8 mouse cellular contexts compared by ENCODE assay signal in genomic region chr6:149409845-149410244, GRCm38 (mm10). TPM values are rescaled to one million over a fixed set of nuclear protein-coding genes. Genes with fewer than 3 reads are reported as not detected.
DNase-seq lines count a peak whose midpoint lies in the region; ATAC-seq and TF ChIP-seq lines count a peak whose summit lies in the region.

No protein-coding gene starts in this region.

- no peak for ATAC-seq in lung, embryonic 16.5 days (ENCODE audit: low read depth)
- no peak for ATAC-seq in limb, embryonic 12.5 days (ENCODE audit: insufficient number of reproducible peaks, insufficient read depth, low FRiP score, low TSS enrichment, low read depth)
- ATAC-seq in stomach, embryonic 14.5 days (ENCODE audit: insufficient number of reproducible peaks, insufficient read depth, low FRiP score, low read depth), result no peak

- no peak for TF ChIP-seq CTCF in cerebellum, adult 2 months (IDR thresholded peaks at IDR 0.05; ENCODE audit: borderline replicate concordance, insufficient read depth, low read depth, low read length)

- DNase-seq in cerebellum, adult 2 months, result peak; percentile 31 to 34
- DNase-seq in cerebellum, adult 11-12 months, result no peak
- no peak for DNase-seq in lung, postnatal 14 days
- no peak for DNase-seq in urinary bladder, postnatal 14 days (ENCODE audit: low spot score)
- DNase-seq in urinary bladder, postnatal 10 days (ENCODE audit: low spot score), result no peak

- peak overlapping the region; percentile 86 for H3K4me2 ChIP-seq in lung, embryonic 16.5 days (ENCODE audit: low read depth, low read length)
- H3K4me2 ChIP-seq in limb, embryonic 12.5 days, result peak overlapping the region; percentile 81
- H3K4me2 ChIP-seq in stomach, embryonic 14.5 days (replicated peaks; ENCODE audit: low read depth, low read length), result peak overlapping the region; percentile 73

- WGBS in cerebellum, adult 2 months, result 4% methylated on average over 4 of the region's 4 CpGs
- WGBS in lung, embryonic 16.5 days, result 12% methylated on average over 4 of the region's 4 CpGs
- 14% methylated on average over 4 of the region's 4 CpGs for WGBS in limb, embryonic 12.5 days
- 15% methylated on average over 4 of the region's 4 CpGs for WGBS in stomach, embryonic 14.5 days

- no peaks in the 10 kb centered on the region for H3K36me3 ChIP-seq in lung, embryonic 16.5 days (ENCODE audit: control insufficient read depth, insufficient read depth, low read length)
- H3K36me3 ChIP-seq in limb, embryonic 12.5 days, result no peaks in the 10 kb centered on the region
- no peaks in the 10 kb centered on the region for H3K36me3 ChIP-seq in stomach, embryonic 14.5 days (ENCODE audit: control insufficient read depth, insufficient read depth, low read length)

- H3K27ac ChIP-seq in cerebellum, adult 2 months (ENCODE audit: insufficient read depth, low read length), result peak overlapping the region; percentile 83; the same call in 1 of the 2 replicates
- H3K27ac ChIP-seq in lung, embryonic 16.5 days (ENCODE audit: low read length), result no peak overlapping the region
- H3K27ac ChIP-seq in limb, embryonic 12.5 days, result no peak overlapping the region
- H3K27ac ChIP-seq in stomach, embryonic 14.5 days (ENCODE audit: low read length), result no peak overlapping the region

- H3K4me1 ChIP-seq in cerebellum, adult 2 months (ENCODE audit: control insufficient read depth, insufficient read depth, low read length), result no peaks in the 10 kb centered on the region; the same call in 1 of the 2 replicates
- H3K4me1 ChIP-seq in lung, embryonic 16.5 days (replicated peaks; ENCODE audit: control insufficient read depth, insufficient read depth, low read length), result peaks cover 4% of the 10 kb centered on the region; the same call in 1 of the 2 replicates
- H3K4me1 ChIP-seq in limb, embryonic 12.5 days (replicated peaks), result 0 out of 2 replicates have a peak, but pooled peaks cover 4% of the 10 kb centered on the region
- H3K4me1 ChIP-seq in stomach, embryonic 14.5 days (ENCODE audit: control insufficient read depth, insufficient read depth, low read length), result no peaks in the 10 kb centered on the region

- H3K9me3 ChIP-seq in lung, embryonic 16.5 days (ENCODE audit: control insufficient read depth, low read length), result no peaks in the 10 kb centered on the region
- H3K9me3 ChIP-seq in limb, embryonic 12.5 days, result no peaks in the 10 kb centered on the region
- H3K9me3 ChIP-seq in stomach, embryonic 14.5 days (ENCODE audit: control insufficient read depth, low read depth, low read length), result no peaks in the 10 kb centered on the region

- peak overlapping the region; percentile 97 for H3K4me3 ChIP-seq in cerebellum, adult 2 months (replicated peaks; ENCODE audit: insufficient read depth, low read depth, low read length)
- peak overlapping the region; percentile 71 for H3K4me3 ChIP-seq in lung, embryonic 16.5 days (ENCODE audit: low read length)
- H3K4me3 ChIP-seq in limb, embryonic 12.5 days (replicated peaks), result peak overlapping the region; percentile 71
- peak overlapping the region; percentile 64 for H3K4me3 ChIP-seq in stomach, embryonic 14.5 days (ENCODE audit: low read depth, low read length)

- H3K27me3 ChIP-seq in cerebellum, adult 2 months (ENCODE audit: control insufficient read depth, insufficient read depth, low read length), result no peaks in the 10 kb centered on the region
- H3K27me3 ChIP-seq in lung, embryonic 16.5 days (ENCODE audit: control insufficient read depth, insufficient read depth, low read depth, low read length), result no peaks in the 10 kb centered on the region
- H3K27me3 ChIP-seq in limb, embryonic 12.5 days, result no peaks in the 10 kb centered on the region
- no peaks in the 10 kb centered on the region for H3K27me3 ChIP-seq in stomach, embryonic 14.5 days (ENCODE audit: control insufficient read depth, insufficient read depth, low read length)

- TF ChIP-seq POLR2A in cerebellum, adult 2 months (IDR thresholded peaks at IDR 0.05; ENCODE audit: borderline replicate concordance, insufficient read depth, low read length), result no peak

- H3K9ac ChIP-seq in lung, embryonic 16.5 days (ENCODE audit: low read length), result no peak overlapping the region; the same call in 1 of the 2 replicates
- 0 out of 2 replicates have a peak overlapping the region, but pooled peaks have one; percentile 63 for H3K9ac ChIP-seq in limb, embryonic 12.5 days (replicated peaks)
- no peak overlapping the region for H3K9ac ChIP-seq in stomach, embryonic 14.5 days (replicated peaks; ENCODE audit: low read depth, low read length)

RNA-seq across cellular contexts. Expression of gene Bicd1, which starts 1.2 kb away (rescaled TPM):
- polyA plus RNA-seq in cerebellum, adult 2 months (2012; rRNA removed), result 27.7 and 29.9 TPM in 2 replicates
- polyA plus RNA-seq in lung, embryonic 16.5 days (2015; fragmentation: Nextera tagmentation; extraction: Ambion mirVana), result 6.4 and 6.8 TPM in 2 replicates
- 5.2 and 7.2 TPM in 2 replicates for polyA plus RNA-seq in limb, embryonic 12.5 days (2016; fragmentation: Nextera tagmentation; extraction: Ambion mirVana)
- 14.9 and 18.4 TPM in 2 replicates for polyA plus RNA-seq in stomach, embryonic 14.5 days (2014; fragmentation: Nextera tagmentation; extraction: Ambion mirVana)

Comparison
In these comparisons a context has a peak if more than half of its experiments do, and no peak if none do; other contexts are left out.
1. DNase-seq: peak in cerebellum, adult 2 months (2 of 2); none in cerebellum, adult 11-12 months (single experiment), lung, postnatal 14 days (single experiment), urinary bladder, postnatal 14 days (single experiment) and urinary bladder, postnatal 10 days (single experiment).
2. Peak in every context shown above with its lines, with median percentiles within 50 percentile points of each other: H3K4me3 ChIP-seq and H3K4me2 ChIP-seq.